Mouse (Mus musculus) kidney, embryonic 16.5 days (tissue): ENCODE measurements around the gene Zfp867. TPM values are rescaled to one million over a fixed set of nuclear protein-coding genes. Genes with fewer than 3 reads are reported as not detected.

Experiments used
- ATAC-seq: fragments of 200-750 bp; cut with Nextera tagmentation; 2 replicates; pipeline ENCODE4 v1.8.0; 2017; ENCODE audit warnings: moderate TSS enrichment; ENCODE audit not compliant: low FRiP score, low TSS enrichment
- H3K27ac ChIP-seq: fragments of 300-500 bp; sonication (generic); 2 replicates; pipeline ENCODE4 v1.5.1; 2014; ENCODE audit warnings: low read length
- H3K27me3 ChIP-seq: fragments of 300-500 bp; sonication (generic); 2 replicates; pipeline ENCODE4 v1.6.1; 2014; ENCODE audit warnings: low read length, control low read depth, mixed read lengths; ENCODE audit not compliant: insufficient read depth
- H3K36me3 ChIP-seq: fragments of 300-500 bp; sonication (generic); 2 replicates; pipeline ENCODE4 v1.6.1; 2014; ENCODE audit warnings: low read length, control low read depth, mixed read lengths; ENCODE audit not compliant: insufficient read depth
- H3K4me1 ChIP-seq: fragments of 300-500 bp; sonication (generic); 2 replicates; pipeline ENCODE4 v1.6.1; 2014; ENCODE audit warnings: low read length, control low read depth, mixed read lengths; ENCODE audit not compliant: insufficient read depth
- H3K4me2 ChIP-seq: fragments of 300-500 bp; sonication (generic); replicated peaks from 2 replicates; pipeline ENCODE4 v1.6.1; 2014; ENCODE audit warnings: low read depth, low read length
- H3K4me3 ChIP-seq: fragments of 300-500 bp; sonication (generic); 2 replicates; pipeline ENCODE4 v1.5.1; 2014; ENCODE audit warnings: mild to moderate bottlenecking, low read length
- H3K9ac ChIP-seq: fragments of 300-500 bp; sonication (generic); replicated peaks from 2 replicates; pipeline ENCODE4 v1.6.1; 2014; ENCODE audit warnings: low read length
- H3K9me3 ChIP-seq: fragments of 300-500 bp; sonication (generic); 2 replicates; pipeline ENCODE4 v1.6.1; 2016; ENCODE audit warnings: low read length, control low read depth
- WGBS: fragments of 180-500 bp; shearing (Covaris S2); extraction: QIAGEN DNeasy Blood & Tissue Kit; methylation state at CpG from one replicate; pipeline ENCODE4 v1.1.7; 2014; 5-methylcytosine and 5-hydroxymethylcytosine counted together
- polyA plus RNA-seq: library from polyadenylated mRNA; unstranded; fragments of >200 nt; fragmentation: Nextera tagmentation; extraction: Ambion mirVana; gene quantifications from 2 replicates; pipeline ENCODE4 v1.2.1, GENCODE M21; 2015

Gene Zfp867
- polyA plus RNA-seq = 9.3 and 9.6 TPM in 2 replicates

GRCm38 (mm10) chr11:59472326-59472677 is at the start of gene Zfp867:
Gene Zfp867, minus strand, starts transcription at chr11:59472474.
- Histone ChIP-seq H3K4me3 (peak within 1 kb of the TSS; percentile 92), H3K27me3 (no peaks in the 10 kb centered on the region), H3K4me1 (0 out of 2 replicates have a peak, but pooled peaks cover 8% of the 10 kb centered on the region), H3K27ac (peak within 1 kb of the TSS; percentile 82), H3K36me3 (no peaks in the 10 kb centered on the region), H3K9me3 (no peaks in the 10 kb centered on the region), H3K9ac (peak within 1 kb of the TSS; percentile 94), H3K4me2 (peak within 1 kb of the TSS; percentile 91)
- WGBS = 0% methylated on average over 19 of the region's 19 CpGs
- peak; percentile 88 for ATAC-seq

- Histone ChIP-seq H3K9me3 (no peaks in the 10 kb centered on the region), H3K4me2 (no peak overlapping the region), H3K27ac (no peak overlapping the region), H3K4me1 (peaks cover 10% of the 10 kb centered on the region), H3K27me3 (no peaks in the 10 kb centered on the region), H3K9ac (no peak overlapping the region), H3K4me3 (no peak overlapping the region), H3K36me3 (no peaks in the 10 kb centered on the region)
- ATAC-seq = no peak
- 66% methylated on average over 6 of the region's 6 CpGs for WGBS
Measured at GRCm38 (mm10) chr11:59519741-59520495, 47.6 kb upstream of the Zfp867 start.

- Histone ChIP-seq H3K9me3 (no peaks in the 10 kb centered on the region), H3K4me2 (no peak overlapping the region), H3K27ac (no peak overlapping the region), H3K36me3 (no peaks in the 10 kb centered on the region), H3K4me1 (peaks cover 10% of the 10 kb centered on the region), H3K9ac (no peak overlapping the region), H3K27me3 (no peaks in the 10 kb centered on the region), H3K4me3 (no peak overlapping the region)
- 61% methylated on average over 10 of the region's 10 CpGs for WGBS
- no peak for ATAC-seq
Measured at GRCm38 (mm10) chr11:59518226-59518625, 46.0 kb upstream of the Zfp867 start.

GRCm38 (mm10) chr11:59517441-59517840 is 45.2 kb upstream of the Zfp867 start:
- peaks cover 10% of the 10 kb centered on the region for H3K4me1 ChIP-seq
- H3K27ac ChIP-seq = no peak overlapping the region
- H3K4me2 ChIP-seq = no peak overlapping the region
- 90% methylated on average over 1 of the region's 1 CpGs for WGBS
- H3K27me3 ChIP-seq = no peaks in the 10 kb centered on the region
- no peaks in the 10 kb centered on the region for H3K9me3 ChIP-seq
- no peaks in the 10 kb centered on the region for H3K36me3 ChIP-seq
- no peak overlapping the region for H3K4me3 ChIP-seq
- H3K9ac ChIP-seq = no peak overlapping the region
- no peak for ATAC-seq

- WGBS = 55% methylated on average over 3 of the region's 3 CpGs
- H3K4me1 ChIP-seq = peaks cover 8% of the 10 kb centered on the region
- no peak for ATAC-seq
- H3K9ac ChIP-seq = no peak overlapping the region
- H3K4me3 ChIP-seq = no peak overlapping the region
- H3K27me3 ChIP-seq = no peaks in the 10 kb centered on the region
- H3K4me2 ChIP-seq = no peak overlapping the region
- H3K27ac ChIP-seq = no peak overlapping the region
- peaks cover 4% of the 10 kb centered on the region; the same call in 1 of the 2 replicates for H3K36me3 ChIP-seq
- no peaks in the 10 kb centered on the region for H3K9me3 ChIP-seq
Measured at GRCm38 (mm10) chr11:59514789-59515188, 42.5 kb upstream of the Zfp867 start.

GRCm38 (mm10) chr11:59514381-59514780 is 42.1 kb upstream of the Zfp867 start:
- Histone ChIP-seq H3K9ac (no peak overlapping the region), H3K27me3 (no peaks in the 10 kb centered on the region), H3K4me2 (no peak overlapping the region), H3K27ac (no peak overlapping the region), H3K4me1 (peaks cover 4% of the 10 kb centered on the region), H3K36me3 (peaks cover 4% of the 10 kb centered on the region; the same call in 1 of the 2 replicates), H3K9me3 (no peaks in the 10 kb centered on the region), H3K4me3 (no peak overlapping the region)
- WGBS = 71% methylated on average over 6 of the region's 6 CpGs
- ATAC-seq = no peak

- no peak for ATAC-seq
- Histone ChIP-seq H3K9me3 (no peaks in the 10 kb centered on the region), H3K4me2 (no peak overlapping the region), H3K4me3 (no peak overlapping the region), H3K9ac (no peak overlapping the region), H3K36me3 (peaks cover 4% of the 10 kb centered on the region; the same call in 1 of the 2 replicates), H3K27me3 (no peaks in the 10 kb centered on the region), H3K27ac (no peak overlapping the region), H3K4me1 (no peaks in the 10 kb centered on the region)
- WGBS = 81% methylated on average over 3 of the region's 3 CpGs
Measured at GRCm38 (mm10) chr11:59513556-59513955, 41.3 kb upstream of the Zfp867 start.

GRCm38 (mm10) chr11:59512733-59513132 is 40.5 kb upstream of the Zfp867 start:
- Histone ChIP-seq H3K4me1 (peaks cover 1% of the 10 kb centered on the region), H3K9ac (no peak overlapping the region), H3K9me3 (no peaks in the 10 kb centered on the region), H3K27me3 (no peaks in the 10 kb centered on the region), H3K4me3 (no peak overlapping the region), H3K36me3 (peaks cover 4% of the 10 kb centered on the region; the same call in 1 of the 2 replicates), H3K4me2 (no peak overlapping the region), H3K27ac (no peak overlapping the region)
- 83% methylated on average over 10 of the region's 10 CpGs for WGBS
- ATAC-seq = no peak

GRCm38 (mm10) chr11:59511558-59511957 is 39.3 kb upstream of the Zfp867 start:
- WGBS = 24% methylated on average over 1 of the region's 1 CpGs

GRCm38 (mm10) chr11:59506713-59507074 is 34.4 kb upstream of the Zfp867 start:
- H3K4me1 ChIP-seq = peaks cover 19% of the 10 kb centered on the region
- H3K9ac ChIP-seq = peak overlapping the region; percentile 99
- peak; percentile 16 for ATAC-seq
- H3K36me3 ChIP-seq = peaks cover 28% of the 10 kb centered on the region
- H3K27me3 ChIP-seq = no peaks in the 10 kb centered on the region
- H3K27ac ChIP-seq = peak overlapping the region; percentile 95
- peak overlapping the region; percentile 95 for H3K4me2 ChIP-seq
- under 1% methylated on average over 14 of the region's 14 CpGs for WGBS
- H3K9me3 ChIP-seq = no peaks in the 10 kb centered on the region
- H3K4me3 ChIP-seq = peak overlapping the region; percentile 68

More at GRCm38 (mm10) chr11:59511558-59511957, 39.3 kb upstream of the Zfp867 start:
- Histone ChIP-seq H3K4me3 (no peak overlapping the region), H3K4me1 (peaks cover 12% of the 10 kb centered on the region), H3K9me3 (no peaks in the 10 kb centered on the region), H3K9ac (no peak overlapping the region), H3K36me3 (peaks cover 4% of the 10 kb centered on the region; the same call in 1 of the 2 replicates), H3K4me2 (no peak overlapping the region), H3K27me3 (no peaks in the 10 kb centered on the region), H3K27ac (no peak overlapping the region)
- ATAC-seq = no peak
